Mouse (Mus musculus) stomach, postnatal 0 days (tissue): ENCODE results near the gene Stk11.

Experiments
- CTCF ChIP-seq: IDR thresholded peaks from 2 replicates; pipeline ENCODE4 v1.5.1; 2016; ENCODE audit warnings: antibody characterized with exemption, low read depth, mild to moderate bottlenecking, moderate library complexity
- EP300 ChIP-seq: optimal IDR thresholded peaks from 2 replicates; pipeline ENCODE3; 2016; ENCODE audit warnings: antibody characterized with exemption

- TF ChIP-seq CTCF (no peak), EP300 (no peak)
These were observed 337 bp downstream of the Stk11 start for GRCm38 (mm10) chr10:80115944-80116335.
